Mouse (Mus musculus) midbrain, embryonic 10.5 days (tissue): ENCODE data around the gene Fgfr1op2. TPM values are rescaled to one million over a fixed set of nuclear protein-coding genes. Genes with fewer than 3 reads are reported as not detected.
"Not testable (repeated sequence)": the region's sequence is repeated elsewhere in the genome, so short reads cannot be mapped to it uniquely, and the experiment has no call there.

Source experiments
- DNase-seq: peaks from one replicate; pipeline ENCODE4 v3.0.0-alpha.2; 2017; ENCODE audit warnings: low spot score
- H3K27ac ChIP-seq: fragments of 300-500 bp; sonication (generic); replicated peaks from 2 replicates; pipeline ENCODE4 v1.5.1; 2016; ENCODE audit warnings: mild to moderate bottlenecking
- H3K27me3 ChIP-seq: fragments of 300-500 bp; sonication (generic); 2 replicates; pipeline ENCODE4 v1.6.1; 2016; ENCODE audit warnings: low read depth, mild to moderate bottlenecking; ENCODE audit not compliant: poor library complexity, severe bottlenecking
- H3K36me3 ChIP-seq: fragments of 300-500 bp; sonication (generic); 2 replicates; pipeline ENCODE4 v1.6.1; 2016; ENCODE audit warnings: mild to moderate bottlenecking, moderate library complexity
- H3K4me1 ChIP-seq: fragments of 300-500 bp; sonication (generic); 2 replicates; pipeline ENCODE4 v1.6.1; 2016
- H3K4me3 ChIP-seq: fragments of 300-500 bp; sonication (generic); 2 replicates; pipeline ENCODE4 v1.5.1; 2016; ENCODE audit warnings: mild to moderate bottlenecking, moderate library complexity
- H3K9me3 ChIP-seq: fragments of 300-500 bp; sonication (generic); replicated peaks from 2 replicates; pipeline ENCODE4 v1.6.1; 2016; ENCODE audit warnings: mild to moderate bottlenecking
- WGBS: fragments of 180-500 bp; shearing (Covaris S2); methylation state at CpG from one replicate; pipeline ENCODE4 v1.1.7; 2016; 5-methylcytosine and 5-hydroxymethylcytosine counted together
- polyA plus RNA-seq: library from polyadenylated mRNA; unstranded; fragments of >200 nt; fragmentation: Nextera tagmentation; extraction: Ambion mirVana; gene quantifications from 2 replicates; pipeline ENCODE4 v1.2.1, GENCODE M21; 2016

The Fgfr1op2 gene
- polyA plus RNA-seq, 1 experiment from 2014 or later = 82.2 TPM

GRCm38 (mm10) chr6:146562461-146562860 lies 14.5 kb upstream of the Fgfr1op2 start:
- H3K9me3 ChIP-seq, DNase-seq, H3K27me3 ChIP-seq, H3K27ac ChIP-seq, H3K4me1 ChIP-seq, H3K4me3 ChIP-seq: not testable (repeated sequence)
- peaks cover 84% of the 10 kb centered on the region for H3K36me3 ChIP-seq
- 79% methylated on average over 1 of the region's 1 CpGs for WGBS

DNA sequence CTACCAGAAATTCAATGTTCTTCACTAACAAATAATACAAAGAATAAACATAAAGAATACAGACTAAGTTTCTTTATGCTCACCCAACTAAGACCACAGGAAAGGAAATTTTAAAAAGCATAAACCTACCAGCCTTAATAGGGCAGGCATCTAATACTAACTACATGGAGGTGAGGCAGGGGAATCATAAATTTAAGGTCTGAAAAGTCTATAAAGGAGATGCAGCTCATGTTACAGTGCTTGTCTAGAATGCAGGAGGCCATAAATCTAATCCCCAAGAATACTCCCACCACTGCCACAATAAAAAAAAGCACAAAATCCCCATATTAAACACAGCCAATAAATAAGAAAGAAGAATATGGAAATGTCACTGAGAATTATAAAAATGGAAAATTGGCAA lies 4.9 kb upstream of the Fgfr1op2 start:
- Histone ChIP-seq H3K27ac (no peak overlapping the region), H3K4me3 (no peak overlapping the region), H3K4me1 (peaks cover 18% of the 10 kb centered on the region), H3K9me3 (no peaks in the 10 kb centered on the region), H3K27me3 (no peaks in the 10 kb centered on the region), H3K36me3 (peaks cover 28% of the 10 kb centered on the region)
- no peak for DNase-seq

DNA sequence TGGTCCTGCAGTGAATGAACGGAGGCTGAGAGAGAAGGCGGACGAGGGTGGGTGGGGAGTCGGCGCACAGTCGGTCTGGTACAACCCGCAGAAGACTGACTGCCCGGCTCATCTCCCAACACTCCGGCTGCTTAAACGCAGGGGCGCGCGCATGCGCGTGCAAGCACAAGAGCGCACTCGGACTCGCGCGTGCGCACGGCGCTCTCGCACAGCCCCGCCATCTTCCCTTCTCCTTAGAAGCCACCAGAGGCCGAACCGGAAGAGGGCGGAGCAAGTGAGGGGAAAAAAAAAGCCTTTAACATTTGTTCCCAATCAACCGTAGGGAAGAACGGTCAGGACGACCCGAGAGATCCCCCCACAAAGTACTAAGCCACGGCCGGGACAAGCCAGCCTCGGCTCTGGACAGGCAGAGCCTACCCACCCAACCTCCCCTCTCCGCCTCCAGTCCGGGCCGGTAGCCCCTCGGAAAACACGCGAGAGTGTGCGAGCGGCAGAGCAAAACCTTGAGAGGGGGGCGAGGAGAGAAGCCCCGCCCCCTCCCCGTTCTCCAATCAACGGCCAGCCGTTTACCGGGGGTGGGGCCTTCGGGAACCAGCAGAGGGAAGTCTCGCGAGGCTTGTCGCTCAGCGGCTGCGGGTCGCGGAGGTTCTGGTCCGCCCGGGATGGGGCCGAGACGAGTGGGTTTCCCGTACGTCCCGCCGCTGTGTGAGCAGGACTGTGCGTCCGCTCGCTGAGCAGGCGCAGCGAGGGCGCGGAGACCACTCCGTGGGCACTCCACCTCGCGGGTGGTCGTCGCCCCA lies 507 bp downstream of the Fgfr1op2 start, which contains the start of gene Ints13:
Gene Ints13, minus strand, starts transcription at position 526 of the 800 bp plus-strand sequence.
- under 1% methylated on average over 77 of the region's 77 CpGs for WGBS
- Histone ChIP-seq H3K27ac (peak within 1 kb of the TSS; percentile 98), H3K4me3 (peak within 1 kb of the TSS; percentile 98), H3K4me1 (peaks cover 38% of the 10 kb centered on the region), H3K9me3 (no peaks in the 10 kb centered on the region), H3K27me3 (no peaks in the 10 kb centered on the region), H3K36me3 (0 out of 2 replicates have a peak, but pooled peaks cover 2% of the 10 kb centered on the region)
- peak; percentile 96 for DNase-seq

- no peak for DNase-seq
- H3K4me3 ChIP-seq = peak overlapping the region; percentile 98
- WGBS = 0% methylated on average over 22 of the region's 22 CpGs
These were observed 1.1 kb downstream of the Fgfr1op2 start for GRCm38 (mm10) chr6:146578111-146578531.

GRCm38 (mm10) chr6:146578586-146578985 lies 1.6 kb downstream of the Fgfr1op2 start:
- H3K4me1 ChIP-seq = peaks cover 38% of the 10 kb centered on the region
- H3K36me3 ChIP-seq = 0 out of 2 replicates have a peak, but pooled peaks cover 2% of the 10 kb centered on the region
- H3K4me3 ChIP-seq = peak overlapping the region; percentile 98
- H3K27ac ChIP-seq = peak overlapping the region; percentile 98
- H3K9me3 ChIP-seq = no peaks in the 10 kb centered on the region
- no peaks in the 10 kb centered on the region for H3K27me3 ChIP-seq
- no peak for DNase-seq
- WGBS = 15% methylated on average over 7 of the region's 7 CpGs

More at GRCm38 (mm10) chr6:146578111-146578531, 1.1 kb downstream of the Fgfr1op2 start:
- Histone ChIP-seq H3K27me3 (no peaks in the 10 kb centered on the region), H3K36me3 (0 out of 2 replicates have a peak, but pooled peaks cover 2% of the 10 kb centered on the region), H3K4me1 (peaks cover 38% of the 10 kb centered on the region), H3K9me3 (no peaks in the 10 kb centered on the region), H3K27ac (peak overlapping the region; percentile 98)

GRCm38 (mm10) chr6:146580381-146580926 lies 3.5 kb downstream of the Fgfr1op2 start:
- peaks cover 8% of the 10 kb centered on the region for H3K36me3 ChIP-seq
- 62% methylated on average over 2 of the region's 2 CpGs for WGBS
- peaks cover 34% of the 10 kb centered on the region for H3K4me1 ChIP-seq
- no peak overlapping the region for H3K27ac ChIP-seq
- no peaks in the 10 kb centered on the region for H3K9me3 ChIP-seq
- H3K4me3 ChIP-seq = no peak overlapping the region
- H3K27me3 ChIP-seq = no peaks in the 10 kb centered on the region
- DNase-seq = no peak

DNA sequence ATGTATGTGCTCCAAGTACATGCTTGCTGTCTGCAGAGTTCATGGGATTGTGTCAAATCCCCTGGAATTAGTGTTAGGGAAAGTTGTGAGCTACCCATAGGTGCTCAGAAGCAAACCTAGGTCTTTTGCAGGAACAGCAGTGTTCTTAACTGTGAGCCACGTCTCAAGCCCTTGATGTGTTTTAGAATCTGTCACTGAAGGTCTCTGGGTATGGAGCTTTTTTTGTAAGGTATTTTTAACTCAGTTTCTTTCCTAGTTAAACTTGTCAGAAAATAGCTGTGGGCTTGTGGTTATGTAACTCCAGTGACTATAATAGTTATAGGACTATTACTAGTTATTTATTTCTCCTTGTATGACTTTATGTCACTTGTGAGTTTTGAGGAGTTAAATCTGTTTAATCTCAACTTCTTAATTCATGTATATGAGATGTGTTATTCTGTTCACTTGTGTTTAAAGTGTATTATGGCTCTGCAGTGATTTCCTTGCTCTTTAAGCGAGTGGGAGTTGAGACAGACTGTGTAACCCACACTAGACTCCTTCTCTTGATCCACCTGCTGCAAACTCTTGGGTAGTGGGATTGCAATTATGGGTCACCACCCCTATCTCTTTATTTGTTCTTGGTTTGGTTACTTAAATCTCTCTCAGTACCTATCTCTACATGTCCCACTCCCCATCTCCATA lies 6.5 kb downstream of the Fgfr1op2 start:
- no peak for DNase-seq
- WGBS = 85% methylated on average over 2 of the region's 2 CpGs
- Histone ChIP-seq H3K9me3 (no peaks in the 10 kb centered on the region), H3K27ac (no peak overlapping the region), H3K4me3 (no peak overlapping the region), H3K27me3 (no peaks in the 10 kb centered on the region), H3K4me1 (peaks cover 19% of the 10 kb centered on the region), H3K36me3 (peaks cover 39% of the 10 kb centered on the region)

DNA sequence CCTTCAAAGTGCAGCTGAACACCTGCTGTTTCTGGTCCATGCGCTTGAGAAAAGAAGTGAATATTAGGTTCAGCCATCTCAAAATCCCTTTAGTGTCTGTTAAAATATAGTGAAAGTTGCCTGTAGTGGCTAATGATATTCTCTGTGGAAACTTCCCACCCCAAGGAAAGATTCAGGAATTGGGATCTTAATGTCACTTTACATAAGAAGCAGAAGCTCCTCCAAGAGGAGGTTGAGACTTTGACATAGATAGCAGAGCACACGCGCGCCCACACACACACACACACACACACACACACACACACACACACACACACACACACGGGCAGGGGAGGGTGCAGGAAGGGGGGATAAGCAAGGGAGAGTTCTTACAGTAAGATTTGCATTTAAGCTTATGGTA lies 8.1 kb downstream of the Fgfr1op2 start:
- WGBS = 94% methylated on average over 5 of the region's 5 CpGs
- Histone ChIP-seq H3K4me1 (peaks cover 4% of the 10 kb centered on the region; the same call in 1 of the 2 replicates), H3K27me3 (no peaks in the 10 kb centered on the region), H3K4me3 (no peak overlapping the region), H3K9me3 (no peaks in the 10 kb centered on the region), H3K36me3 (peaks cover 55% of the 10 kb centered on the region), H3K27ac (no peak overlapping the region)
- no peak for DNase-seq

DNA sequence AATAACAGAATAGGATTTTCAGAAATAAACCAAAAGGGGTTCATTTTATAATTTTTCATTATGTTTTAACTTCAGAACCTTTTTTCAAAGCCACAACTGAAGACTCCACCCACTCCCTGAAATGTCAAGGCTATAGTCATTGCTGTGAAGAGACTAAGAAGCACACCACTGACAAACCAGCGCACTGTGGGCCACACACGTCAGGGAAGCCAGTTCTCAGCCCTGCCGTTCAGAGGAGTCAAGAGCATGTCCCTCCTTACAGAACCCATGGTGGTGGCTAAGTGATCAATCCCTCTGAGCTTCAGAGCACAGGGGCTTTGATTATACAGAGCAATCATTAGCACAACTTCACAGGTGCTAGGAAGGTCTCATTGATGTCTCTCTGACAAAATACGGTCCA lies 25.6 kb downstream of the Fgfr1op2 start:
- Histone ChIP-seq H3K4me1 (no peaks in the 10 kb centered on the region), H3K4me3 (no peak overlapping the region), H3K27ac (no peak overlapping the region), H3K36me3 (peaks cover 96% of the 10 kb centered on the region), H3K27me3 (no peaks in the 10 kb centered on the region), H3K9me3 (no peaks in the 10 kb centered on the region)
- DNase-seq = no peak
- 98% methylated on average over 4 of the region's 4 CpGs for WGBS

DNA sequence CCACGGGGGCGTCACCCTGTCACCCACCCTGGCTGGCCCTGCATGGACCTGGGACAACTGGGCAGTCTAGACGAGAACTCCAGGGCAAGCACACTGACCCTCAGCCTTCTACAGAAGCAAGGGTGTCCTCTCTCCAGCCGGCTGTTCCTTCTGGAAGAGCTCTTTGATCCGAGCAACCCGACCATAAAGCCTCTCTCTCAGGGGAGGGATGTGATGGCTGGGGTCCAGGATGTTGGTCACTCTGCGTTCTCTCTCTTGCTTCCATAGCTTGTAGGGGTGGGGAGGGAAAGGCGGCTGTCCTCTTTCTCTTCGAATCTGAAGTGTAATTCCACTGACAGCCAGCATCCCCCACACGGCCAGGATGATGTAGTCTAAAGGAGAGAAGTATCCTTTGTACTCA lies 26.6 kb downstream of the Fgfr1op2 start:
- no peak for DNase-seq
- no peaks in the 10 kb centered on the region for H3K27me3 ChIP-seq
- H3K9me3 ChIP-seq = no peaks in the 10 kb centered on the region
- H3K4me3 ChIP-seq = no peak overlapping the region
- WGBS = 83% methylated on average over 10 of the region's 10 CpGs
- H3K36me3 ChIP-seq = peaks cover 95% of the 10 kb centered on the region
- H3K4me1 ChIP-seq = no peaks in the 10 kb centered on the region
- H3K27ac ChIP-seq = no peak overlapping the region

GRCm38 (mm10) chr6:146611385-146611784 lies 34.4 kb downstream of the Fgfr1op2 start:
- peaks cover 88% of the 10 kb centered on the region for H3K36me3 ChIP-seq
- no peak overlapping the region for H3K4me3 ChIP-seq
- 92% methylated on average over 6 of the region's 6 CpGs for WGBS
- no peaks in the 10 kb centered on the region for H3K4me1 ChIP-seq
- H3K9me3 ChIP-seq = no peaks in the 10 kb centered on the region
- no peak overlapping the region for H3K27ac ChIP-seq
- no peaks in the 10 kb centered on the region for H3K27me3 ChIP-seq
- DNase-seq = no peak

GRCm38 (mm10) chr6:146611897-146612296 lies 34.9 kb downstream of the Fgfr1op2 start:
- Histone ChIP-seq H3K4me1 (no peaks in the 10 kb centered on the region), H3K4me3 (no peak overlapping the region), H3K27me3 (no peaks in the 10 kb centered on the region), H3K36me3 (peaks cover 88% of the 10 kb centered on the region), H3K9me3 (no peaks in the 10 kb centered on the region), H3K27ac (no peak overlapping the region)
- 92% methylated on average over 7 of the region's 7 CpGs for WGBS
- DNase-seq = no peak

DNA sequence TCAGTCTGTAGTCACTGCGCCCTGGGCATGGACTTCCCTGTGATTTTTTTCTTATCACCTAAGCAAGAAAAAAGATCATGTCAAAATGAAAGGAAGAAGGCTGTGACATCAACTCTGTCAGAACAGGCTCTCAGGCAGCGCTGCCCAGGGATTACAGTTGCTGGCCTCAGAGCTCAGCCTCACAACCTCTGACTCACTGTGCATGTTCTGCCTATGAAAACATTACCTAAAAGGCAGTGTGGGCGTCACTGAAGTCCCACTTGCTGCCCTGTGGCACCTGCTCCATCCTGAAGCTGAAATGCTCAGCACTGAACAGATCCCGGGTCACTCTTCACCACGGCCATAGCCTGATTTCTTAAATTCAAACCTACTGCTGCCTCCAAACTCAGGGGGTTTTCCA lies 35.7 kb downstream of the Fgfr1op2 start:
- Histone ChIP-seq H3K9me3 (no peaks in the 10 kb centered on the region), H3K36me3 (peaks cover 88% of the 10 kb centered on the region), H3K27ac (no peak overlapping the region), H3K4me3 (no peak overlapping the region), H3K4me1 (no peaks in the 10 kb centered on the region), H3K27me3 (no peaks in the 10 kb centered on the region)
- WGBS = 91% methylated on average over 5 of the region's 5 CpGs
- DNase-seq = no peak
